Mouse (Mus musculus) macrophage (primary cell): ENCODE measurements around the gene Zfp90. TPM values are rescaled to one million over a fixed set of nuclear protein-coding genes. Genes with fewer than 3 reads are reported as not detected.

ENCODE experiments used
- H3K27ac ChIP-seq: fragments of 350-480 bp; formaldehyde crosslinking; 2 replicates; pipeline ENCODE4 v1.9.0; 2021
- H3K36me3 ChIP-seq: fragments of 350-480 bp; formaldehyde crosslinking; 2 replicates; pipeline ENCODE4 v1.9.0; 2021; ENCODE audit errors: inconsistent target
- H3K4me3 ChIP-seq: fragments of 350-480 bp; formaldehyde crosslinking; 2 replicates; pipeline ENCODE4 v1.9.0; 2021; ENCODE audit errors: inconsistent target
- H3K79me2 ChIP-seq: fragments of 350-480 bp; formaldehyde crosslinking; 2 replicates; pipeline ENCODE4 v1.9.0; 2021; ENCODE audit errors: inconsistent target
- WGBS: methylation state at CpG from one replicate; pipeline ENCODE4 v1.1.7; 2026; ENCODE audit warnings: inconsistent platforms; ENCODE audit not compliant: missing documents; 5-methylcytosine and 5-hydroxymethylcytosine counted together
- polyA plus RNA-seq: library from polyadenylated mRNA; stranded (reverse); fragments of 250-400 nt; gene quantifications from 3 replicates; pipeline ENCODE4 v1.2.4, GENCODE M21; 2018; ENCODE audit warnings: inconsistent platforms
- total RNA-seq, 78 experiments: library from RNA; depleted of rRNA; stranded (reverse); fragments of 250-400 nt; gene quantifications; 1 replicate in 9 of 78; 2 replicates in 24 of 78; 3 replicates in 43 of 78; 4 replicates in 2 of 78; pipeline ENCODE4 v1.2.4; 2018; ENCODE audit warnings: inconsistent platforms in 56 of 78

Gene Zfp90
- 100 to 1,000 TPM in 5 of 26 experiments, 10 to 100 TPM in 21; 13.6 to 148 (median 59.4) TPM for total RNA-seq (2018; cell fraction: chromatin; rRNA removed)
- 10 to 100 TPM in 22 of 26 experiments, 1 to 10 TPM in 4; 8.6 to 34.3 (median 22.7) TPM for total RNA-seq (2018; cell fraction: cytosol; rRNA removed)
- total RNA-seq (2018; cell fraction: nucleus; rRNA removed) = 100 to 1,000 TPM in 3 of 26 experiments, 10 to 100 TPM in 23; 11.2 to 121 (median 36.0) TPM
- 28.4 to 47.9 TPM (median 29.5 TPM) in 3 replicates for polyA plus RNA-seq

DNA sequence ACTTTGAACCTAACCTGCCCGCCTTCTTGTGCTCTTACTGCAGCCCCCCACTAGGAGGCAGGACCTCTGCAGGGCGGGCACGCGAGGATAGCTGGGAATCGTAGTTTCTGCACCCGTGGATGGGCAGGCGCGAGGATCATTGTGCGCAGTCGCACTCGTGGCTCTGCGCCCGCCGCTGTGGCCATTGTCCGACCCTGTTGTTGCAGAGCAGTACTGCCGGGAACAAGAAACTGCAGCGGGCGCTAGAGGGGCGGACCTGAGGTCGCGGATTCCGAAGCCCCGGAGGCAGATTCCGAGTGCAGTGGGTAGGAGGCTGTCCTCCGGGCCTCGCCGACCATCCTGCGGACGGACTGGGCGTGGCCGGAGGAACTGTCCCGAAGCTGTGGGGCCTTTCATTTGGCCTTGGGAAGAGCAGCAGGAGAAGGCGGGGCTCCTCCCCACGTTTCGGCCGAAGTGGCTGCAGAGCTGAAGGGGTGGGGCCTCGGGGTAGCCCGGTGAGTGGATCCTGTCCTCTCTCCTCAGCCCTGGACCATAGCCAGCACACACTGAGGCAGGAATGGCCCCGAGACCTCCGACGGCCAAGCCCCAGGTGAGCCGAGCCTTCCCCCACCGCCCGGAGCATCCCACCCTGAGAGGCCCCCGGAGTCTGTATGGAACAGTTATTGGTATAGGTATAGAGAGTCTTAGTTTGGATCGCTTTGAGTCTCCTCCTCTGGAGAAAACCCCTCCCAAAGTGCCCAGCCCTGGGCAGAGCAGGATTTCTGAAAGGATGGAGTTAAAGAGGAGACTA lies at the start of gene Zfp90:
TSS of gene Zfp90 (plus strand) at position 146 of the 790 bp plus-strand sequence.
- peaks cover 33% of the 10 kb centered on the region for H3K36me3 ChIP-seq
- H3K79me2 ChIP-seq = peaks cover 26% of the 10 kb centered on the region
- under 1% methylated on average over 46 of the region's 46 CpGs for WGBS
- H3K4me3 ChIP-seq = peak within 1 kb of the TSS; percentile 70
- H3K27ac ChIP-seq = peak within 1 kb of the TSS; percentile 88

GRCm38 (mm10) chr8:106368501-106368900 lies 46.6 kb upstream of the Zfp90 start:
- H3K79me2 ChIP-seq = no peaks in the 10 kb centered on the region
- no peaks in the 10 kb centered on the region for H3K36me3 ChIP-seq
- 72% methylated on average over 3 of the region's 3 CpGs for WGBS
- no peak overlapping the region for H3K27ac ChIP-seq
- H3K4me3 ChIP-seq = no peak overlapping the region

DNA sequence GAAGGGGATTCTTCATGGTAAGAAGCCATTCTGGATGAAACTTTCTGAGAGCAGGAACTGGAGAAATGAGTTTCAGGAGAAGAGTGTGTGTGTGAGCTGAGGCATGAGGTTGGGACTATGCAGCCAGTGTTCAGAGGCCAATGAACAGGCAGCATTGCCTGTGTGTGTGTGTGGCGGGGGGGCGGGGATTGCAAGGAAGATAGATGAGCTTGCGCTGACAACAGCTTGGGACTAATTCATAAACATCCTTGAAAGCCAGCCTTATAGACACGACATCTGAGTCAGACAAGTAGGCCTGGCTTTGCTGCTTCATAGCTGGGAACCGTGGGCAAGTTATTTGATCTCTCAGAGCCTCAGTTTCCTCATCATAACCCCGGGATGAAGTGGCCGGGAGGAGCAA lies 46.1 kb upstream of the Zfp90 start:
- WGBS = 88% methylated on average over 7 of the region's 7 CpGs
- no peak overlapping the region for H3K4me3 ChIP-seq
- no peak overlapping the region for H3K27ac ChIP-seq
- H3K79me2 ChIP-seq = no peaks in the 10 kb centered on the region
- H3K36me3 ChIP-seq = no peaks in the 10 kb centered on the region

GRCm38 (mm10) chr8:106375957-106376356 lies 39.2 kb upstream of the Zfp90 start:
- no peaks in the 10 kb centered on the region for H3K36me3 ChIP-seq
- no peaks in the 10 kb centered on the region for H3K79me2 ChIP-seq
- H3K4me3 ChIP-seq = no peak overlapping the region
- no peak overlapping the region for H3K27ac ChIP-seq
- whole genome bisulfite sequencing = 85% methylated on average over 7 of the region's 7 CpGs

- Histone ChIP-seq H3K27ac (no peak overlapping the region), H3K4me3 (no peak overlapping the region), H3K36me3 (no peaks in the 10 kb centered on the region), H3K79me2 (no peaks in the 10 kb centered on the region)
- 82% methylated on average over 9 of the region's 9 CpGs for WGBS
Observed at GRCm38 (mm10) chr8:106376862-106377261, 38.3 kb upstream of the Zfp90 start.

DNA sequence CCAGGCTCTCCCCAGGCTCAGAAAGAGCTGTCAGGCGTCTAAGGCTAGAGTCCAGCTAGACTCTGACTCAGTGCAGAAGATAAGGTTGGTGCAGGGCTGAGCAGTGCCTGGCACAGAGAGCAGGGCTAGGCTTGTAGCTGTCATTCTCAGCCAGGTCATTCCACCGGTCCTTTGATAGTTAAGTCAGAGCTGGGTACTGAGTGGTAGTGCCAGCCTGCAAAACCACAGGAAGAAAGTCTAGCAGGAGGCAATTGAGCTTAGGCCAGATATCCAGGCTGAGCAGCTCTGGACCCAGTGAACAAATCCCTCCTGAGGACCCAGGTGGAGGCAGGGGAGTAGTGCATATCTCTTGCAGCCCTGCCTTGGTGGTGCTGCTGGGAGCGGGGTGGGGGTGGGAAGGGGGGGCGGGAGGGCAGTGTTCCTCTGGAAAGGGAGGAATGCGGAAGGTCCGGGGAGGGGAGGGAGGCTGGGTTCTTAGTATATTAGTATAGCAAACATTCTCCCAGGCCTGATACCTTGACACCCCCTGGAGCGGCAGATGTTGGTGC lies 36.6 kb upstream of the Zfp90 start:
- no peaks in the 10 kb centered on the region for H3K79me2 ChIP-seq
- H3K4me3 ChIP-seq = no peak overlapping the region
- H3K36me3 ChIP-seq = no peaks in the 10 kb centered on the region
- H3K27ac ChIP-seq = no peak overlapping the region
- 65% methylated on average over 6 of the region's 7 CpGs for WGBS

- Histone ChIP-seq H3K27ac (no peak overlapping the region), H3K4me3 (no peak overlapping the region), H3K36me3 (no peaks in the 10 kb centered on the region), H3K79me2 (no peaks in the 10 kb centered on the region)
- 48% methylated on average over 5 of the region's 5 CpGs for WGBS
Observed at GRCm38 (mm10) chr8:106379357-106379756, 35.8 kb upstream of the Zfp90 start.

DNA sequence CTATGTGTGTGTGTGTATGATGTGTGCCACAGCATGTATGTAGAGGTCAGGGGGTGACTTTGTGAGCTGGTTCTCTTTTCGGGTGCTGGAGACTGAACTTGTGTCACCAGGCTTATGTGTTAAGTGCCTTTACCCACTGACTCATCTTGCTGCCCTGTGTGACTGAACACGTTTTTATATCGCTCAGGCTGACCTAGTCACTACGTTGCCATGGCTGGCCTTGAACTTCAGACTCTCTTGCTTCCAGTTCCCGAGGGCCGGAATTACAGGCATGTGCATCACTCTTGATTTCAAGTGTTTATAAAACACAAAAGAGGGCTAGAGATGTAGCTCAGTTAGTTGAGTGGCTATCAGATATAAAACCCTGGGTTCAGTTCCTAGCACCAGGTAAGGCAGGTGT lies 34.1 kb upstream of the Zfp90 start:
- Histone ChIP-seq H3K4me3 (no peak overlapping the region), H3K79me2 (no peaks in the 10 kb centered on the region), H3K27ac (no peak overlapping the region), H3K36me3 (no peaks in the 10 kb centered on the region)
- WGBS = 95% methylated on average over 6 of the region's 6 CpGs

- Histone ChIP-seq H3K36me3 (no peaks in the 10 kb centered on the region), H3K79me2 (no peaks in the 10 kb centered on the region), H3K4me3 (no peak overlapping the region), H3K27ac (peak overlapping the region; percentile 13; the same call in 1 of the 2 replicates)
- WGBS = 65% methylated on average over 9 of the region's 9 CpGs
Observed at GRCm38 (mm10) chr8:106387801-106388415, 27.2 kb upstream of the Zfp90 start.

GRCm38 (mm10) chr8:106394493-106394892 lies 20.6 kb upstream of the Zfp90 start:
- Histone ChIP-seq H3K4me3 (no peak overlapping the region), H3K36me3 (no peaks in the 10 kb centered on the region), H3K27ac (peak overlapping the region; percentile 96), H3K79me2 (no peaks in the 10 kb centered on the region)
- WGBS = 8% methylated on average over 4 of the region's 4 CpGs

GRCm38 (mm10) chr8:106399694-106400093 lies 15.4 kb upstream of the Zfp90 start:
- Histone ChIP-seq H3K4me3 (no peak overlapping the region), H3K79me2 (no peaks in the 10 kb centered on the region), H3K36me3 (no peaks in the 10 kb centered on the region), H3K27ac (no peak overlapping the region)
- WGBS = 67% methylated on average over 8 of the region's 8 CpGs

DNA sequence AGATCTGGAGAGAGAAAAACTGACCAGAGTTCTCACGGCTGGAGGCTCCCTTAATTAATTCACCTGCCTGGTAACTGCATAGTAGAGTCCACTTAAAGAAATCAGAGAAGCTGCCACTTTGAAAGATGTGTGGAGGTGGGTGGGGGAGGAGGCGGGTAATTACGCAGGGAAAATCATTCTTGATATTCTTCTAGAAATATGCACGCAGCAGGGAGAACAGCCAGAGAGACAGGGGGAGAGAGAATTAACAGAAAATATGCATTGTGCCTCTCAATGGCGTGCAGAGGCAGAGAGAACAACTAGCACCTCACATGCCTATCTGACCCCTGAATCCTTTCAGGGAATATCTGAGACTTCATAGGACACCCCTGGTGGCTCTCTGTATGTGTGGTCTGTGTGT lies 14.9 kb upstream of the Zfp90 start:
- Histone ChIP-seq H3K4me3 (no peak overlapping the region), H3K36me3 (no peaks in the 10 kb centered on the region), H3K79me2 (no peaks in the 10 kb centered on the region), H3K27ac (no peak overlapping the region)
- WGBS = 85% methylated on average over 5 of the region's 5 CpGs

- Histone ChIP-seq H3K36me3 (no peaks in the 10 kb centered on the region), H3K79me2 (no peaks in the 10 kb centered on the region), H3K27ac (no peak overlapping the region), H3K4me3 (no peak overlapping the region)
- 42% methylated on average over 12 of the region's 12 CpGs for WGBS
Observed at GRCm38 (mm10) chr8:106403246-106403933, 11.7 kb upstream of the Zfp90 start.

GRCm38 (mm10) chr8:106404825-106405224 lies 10.3 kb upstream of the Zfp90 start:
- WGBS = 75% methylated on average over 3 of the region's 3 CpGs
- Histone ChIP-seq H3K27ac (no peak overlapping the region), H3K36me3 (no peaks in the 10 kb centered on the region), H3K79me2 (no peaks in the 10 kb centered on the region), H3K4me3 (no peak overlapping the region)
